Mouse (Mus musculus): ENCODE results near the gene Slc16a11.
"Not testable (repeated sequence)": the region's sequence is repeated elsewhere in the genome, so short reads cannot be mapped to it uniquely, and the experiment has no call there.

The Slc16a11 gene

DNA sequence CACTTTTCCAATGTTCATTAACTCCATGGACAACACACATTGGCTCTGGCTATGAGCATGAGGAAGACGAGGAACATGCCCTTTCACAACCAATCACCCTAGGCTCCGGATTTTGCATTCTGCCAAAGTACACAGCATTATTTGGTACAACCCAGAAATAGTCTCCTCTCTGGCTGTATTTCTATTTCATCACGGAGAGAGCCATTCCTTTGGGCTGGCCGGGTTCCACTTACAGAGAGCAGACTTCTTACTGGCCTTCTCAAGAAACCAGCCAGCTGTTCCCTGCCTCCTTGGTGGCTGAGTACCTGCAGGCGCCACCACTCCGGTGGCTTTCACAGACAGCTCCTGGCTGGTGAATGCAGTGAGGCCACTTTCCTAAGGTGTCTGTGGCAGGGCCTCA, at the start of gene Slc16a11:
Gene Slc16a11 (plus strand): TSS at position 330 of the 400 bp plus-strand sequence.
- DNase-seq (ENCODE audit: low read depth, low spot score), result no peak

DNA sequence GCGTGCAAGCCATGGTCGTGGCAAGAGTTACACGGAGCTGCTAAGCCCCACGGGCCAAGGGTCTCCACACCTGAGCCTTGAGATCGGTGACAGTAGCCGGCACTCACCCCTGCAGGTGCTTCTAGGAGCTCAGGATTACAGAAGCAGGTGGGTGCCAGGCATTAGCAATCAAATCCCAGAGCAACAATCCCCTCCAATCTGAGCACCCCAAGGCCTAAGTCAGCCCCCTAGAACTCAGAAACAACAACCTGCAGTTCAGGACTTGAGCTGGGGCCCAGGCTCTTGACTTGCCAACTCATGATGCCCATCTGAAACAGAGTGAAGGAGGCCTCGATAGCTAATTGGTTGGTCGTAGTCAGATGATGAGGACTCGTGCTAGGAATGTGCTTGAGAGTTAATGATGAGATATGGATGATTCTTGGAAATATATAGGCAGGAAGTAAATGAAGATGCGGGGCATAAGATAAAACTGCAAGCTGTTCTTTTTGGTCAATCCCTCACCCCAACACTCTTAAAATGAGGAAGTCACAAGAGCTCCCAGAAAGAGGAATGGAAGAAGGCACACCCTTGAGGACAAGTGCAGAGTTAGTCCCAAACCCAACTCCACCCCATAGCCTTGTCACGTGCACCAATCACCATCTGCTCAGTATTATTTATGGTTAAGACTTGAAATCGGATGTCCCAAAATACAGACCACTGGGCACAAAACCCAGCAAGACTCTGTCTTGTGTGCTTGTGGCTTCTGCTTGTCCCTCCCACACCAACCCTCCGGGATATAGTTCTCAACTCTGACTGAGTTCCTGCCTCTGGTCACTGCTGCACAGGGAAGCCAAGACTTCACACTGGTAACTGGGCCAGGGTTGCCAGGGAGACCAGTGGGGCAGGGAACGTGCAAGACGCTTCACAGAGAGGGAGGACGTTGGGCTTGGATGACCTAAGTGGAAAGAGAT, 46.3 kb upstream of the Slc16a11 start:
- no peak for DNase-seq (ENCODE audit: low read depth, low spot score)

DNA sequence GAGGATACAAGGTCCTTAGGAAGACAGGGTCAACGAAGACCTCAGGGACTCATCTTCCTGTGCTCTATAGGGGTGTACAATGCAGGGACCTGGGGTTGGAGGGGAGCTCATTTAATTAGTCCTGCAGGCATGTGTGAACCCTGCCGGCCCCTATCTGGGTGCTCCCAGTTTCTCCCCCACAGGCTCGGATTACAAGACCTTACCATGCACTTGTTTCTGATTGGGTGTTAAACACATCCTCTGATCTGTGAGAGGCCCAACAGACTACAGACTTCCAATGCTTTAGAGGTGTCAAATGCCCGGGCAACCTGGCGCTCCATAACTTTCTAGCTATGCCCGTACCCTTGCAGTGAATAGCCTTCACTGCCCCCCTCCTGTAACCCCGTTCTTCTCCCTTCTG, 44.4 kb upstream of the Slc16a11 start:
- DNase-seq (ENCODE audit: low read depth, low spot score), result no peak

DNA sequence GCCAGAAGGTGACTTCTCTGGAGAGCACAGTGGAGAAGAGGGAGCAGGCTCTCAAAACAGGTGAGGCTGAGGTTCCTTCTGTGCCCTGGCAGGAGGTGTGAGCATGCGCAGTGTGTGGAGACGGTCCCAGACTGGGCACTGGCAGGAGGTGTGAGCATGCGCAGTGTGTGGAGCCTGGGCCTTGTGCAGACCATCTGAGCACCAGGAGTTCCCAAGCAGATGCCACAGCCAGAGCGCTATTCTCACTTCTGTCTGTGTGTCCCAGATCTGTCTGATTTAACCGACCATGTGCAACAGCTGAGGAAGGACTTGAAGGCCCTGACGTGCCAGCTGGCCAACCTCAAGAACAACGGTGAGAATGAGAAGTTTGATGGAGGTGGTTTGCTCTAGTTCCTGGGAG, 43.1 kb upstream of the Slc16a11 start:
- not testable (repeated sequence) for DNase-seq (ENCODE audit: low read depth, low spot score)

DNA sequence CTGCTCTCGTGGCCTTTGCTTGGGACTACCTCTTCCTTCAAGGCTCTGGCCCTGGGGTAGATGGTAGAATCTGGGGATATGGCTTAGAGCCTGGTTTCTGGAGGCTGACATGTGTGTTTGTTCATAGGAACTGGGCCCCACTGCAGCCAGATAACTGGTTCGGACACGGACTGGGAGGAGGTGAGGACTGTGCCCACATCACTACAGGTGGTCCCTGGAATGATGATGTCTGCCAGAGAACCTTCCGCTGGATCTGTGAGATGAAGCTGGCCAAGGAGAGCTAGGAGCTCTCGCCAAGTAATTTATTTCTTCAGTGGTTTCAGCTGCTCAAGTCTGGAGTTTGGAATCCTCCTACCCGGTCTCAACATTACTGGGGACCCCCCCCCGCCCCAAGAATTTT, 42.3 kb upstream of the Slc16a11 start:
- DNase-seq (ENCODE audit: low read depth, low spot score), result no peak

DNA sequence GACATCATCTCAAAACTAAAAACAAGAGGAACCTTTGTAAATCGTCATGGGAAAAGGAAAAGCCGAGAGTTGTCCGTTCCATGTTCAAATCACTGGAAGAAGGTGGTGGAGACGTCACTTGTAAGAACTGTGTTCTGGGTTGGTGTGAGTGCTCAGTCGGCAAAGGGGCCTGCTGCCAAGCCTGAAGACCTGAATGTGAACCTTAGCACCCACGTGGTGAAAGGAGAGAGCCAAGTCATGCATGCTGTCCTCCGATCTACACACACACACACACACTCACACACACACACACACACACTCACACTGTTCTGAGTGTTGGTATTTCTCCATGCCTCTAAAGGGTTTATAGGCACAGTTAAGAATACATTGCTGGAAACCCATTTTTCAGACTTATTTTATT, 41.4 kb upstream of the Slc16a11 start:
- no peak for DNase-seq (ENCODE audit: low read depth, low spot score)

DNA sequence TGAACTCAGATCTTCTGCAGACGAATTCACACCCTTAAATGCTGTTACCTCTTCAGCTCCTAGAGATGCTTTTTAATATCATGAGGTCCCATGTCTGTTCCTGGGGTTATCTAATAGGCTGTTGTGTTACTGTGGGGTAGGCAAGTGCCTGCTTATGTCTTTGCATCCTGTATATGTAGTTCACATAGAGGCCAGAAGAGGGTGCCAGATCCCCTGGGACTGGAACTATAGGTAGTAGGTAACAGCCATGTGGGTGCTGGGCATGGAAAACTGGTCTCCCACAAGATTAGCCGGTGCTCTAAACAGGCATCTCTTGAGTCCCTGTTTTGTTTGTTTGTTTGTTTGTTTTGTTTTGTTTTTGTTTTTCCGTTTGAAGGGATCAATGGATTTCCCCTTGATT, 40.7 kb upstream of the Slc16a11 start:
- DNase-seq (ENCODE audit: low read depth, low spot score), result peak; percentile 65

DNA sequence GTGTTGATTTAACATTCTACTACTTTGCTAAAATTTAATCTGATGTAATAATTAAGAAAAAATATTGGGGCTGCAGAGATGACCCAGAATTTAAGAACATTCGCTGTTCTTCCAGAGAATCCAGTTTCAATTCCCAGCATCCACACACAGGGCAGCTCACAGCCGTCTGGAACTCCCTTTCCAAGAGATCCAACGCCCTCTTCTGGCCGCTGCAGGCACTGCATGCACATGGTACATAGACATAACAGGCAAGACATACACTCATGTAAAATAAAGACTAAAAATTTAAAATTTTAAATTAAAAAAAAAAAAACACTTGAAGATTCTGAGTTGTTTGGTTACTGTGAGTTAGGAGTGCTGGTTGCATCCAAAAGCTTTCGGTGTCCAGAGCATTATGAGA, 40.3 kb upstream of the Slc16a11 start:
- DNase-seq (ENCODE audit: low read depth, low spot score), result peak; percentile 10

DNA sequence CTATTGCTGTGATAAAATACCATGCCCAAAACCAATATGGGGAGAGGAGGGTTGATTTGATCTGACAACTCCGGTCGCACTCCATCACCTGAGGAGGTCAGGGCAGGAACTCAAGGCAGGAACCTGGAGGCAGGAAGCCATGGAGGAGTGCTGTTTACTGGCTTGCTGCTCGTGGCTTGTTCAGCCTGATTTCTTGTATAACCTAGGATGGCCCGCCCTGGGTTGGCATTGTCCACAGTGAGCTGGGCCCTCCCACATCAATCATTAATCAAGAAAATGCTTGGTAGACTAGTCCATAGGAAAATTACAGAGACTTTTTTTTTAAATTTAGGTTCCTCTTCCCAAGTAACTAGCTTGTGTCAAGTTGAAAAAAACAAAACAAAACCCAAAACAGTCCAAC, 38.1 kb upstream of the Slc16a11 start:
- no peak for DNase-seq (ENCODE audit: low read depth, low spot score)

DNA sequence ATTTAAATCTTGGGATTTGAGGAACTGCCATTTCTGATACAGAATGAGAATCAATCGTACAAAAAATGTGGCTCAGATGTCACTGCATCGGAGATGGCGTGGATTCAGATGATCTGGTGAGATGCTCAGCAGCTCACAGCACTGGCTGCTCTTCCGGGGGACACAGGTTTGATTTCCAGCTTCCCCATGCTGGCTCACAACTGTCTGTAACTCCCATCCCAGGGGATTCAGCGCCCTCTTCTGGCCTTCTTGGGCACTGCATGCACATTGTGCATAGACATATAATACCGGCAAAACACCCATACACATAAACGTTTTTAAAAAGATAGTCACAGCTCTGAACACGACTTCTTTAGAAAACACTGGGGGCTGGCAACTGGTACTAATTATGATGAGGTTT, 34.9 kb upstream of the Slc16a11 start:
- peak; percentile 19 for DNase-seq (ENCODE audit: low read depth, low spot score)

DNA sequence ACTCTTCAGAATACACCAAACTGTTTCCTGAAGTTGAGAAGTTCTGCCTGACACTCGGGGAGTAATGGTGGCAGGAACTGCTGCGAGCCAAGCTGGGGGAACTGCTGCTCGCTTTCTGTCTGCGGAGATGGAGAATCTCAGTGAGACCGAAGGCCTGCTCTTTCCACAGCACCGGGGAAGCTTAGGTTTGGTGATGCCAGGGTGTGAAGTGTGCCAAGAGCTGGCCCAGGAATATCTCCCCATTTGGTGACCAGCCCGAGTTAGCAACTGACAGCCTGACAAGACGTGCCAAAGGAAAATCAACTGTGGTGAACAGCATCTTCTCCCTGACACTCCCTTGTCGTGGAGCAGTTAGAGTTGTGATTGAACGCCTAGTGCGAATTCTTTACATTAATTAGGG, 34.2 kb upstream of the Slc16a11 start:
- no peak for DNase-seq (ENCODE audit: low read depth, low spot score)

DNA sequence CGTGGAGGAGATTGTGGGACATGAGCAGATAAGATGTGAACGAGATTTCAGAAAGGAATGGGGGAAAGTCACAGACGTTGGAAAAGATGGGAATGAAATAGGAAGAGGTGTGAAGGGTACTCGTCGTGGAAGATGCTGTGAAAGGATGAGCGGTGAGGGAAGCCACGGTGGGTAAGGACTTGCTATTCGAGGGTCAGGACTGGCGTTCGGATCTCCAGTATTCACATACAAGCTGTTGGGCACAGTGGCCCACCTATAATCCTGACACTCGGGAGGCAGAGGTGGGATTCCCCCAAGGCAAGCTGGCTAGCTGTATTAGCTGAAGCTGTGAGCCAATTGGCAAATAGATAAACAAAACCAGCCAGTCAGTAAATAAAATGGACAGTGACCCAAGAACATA, 33.8 kb upstream of the Slc16a11 start:
- DNase-seq (ENCODE audit: low read depth, low spot score), result no peak

DNA sequence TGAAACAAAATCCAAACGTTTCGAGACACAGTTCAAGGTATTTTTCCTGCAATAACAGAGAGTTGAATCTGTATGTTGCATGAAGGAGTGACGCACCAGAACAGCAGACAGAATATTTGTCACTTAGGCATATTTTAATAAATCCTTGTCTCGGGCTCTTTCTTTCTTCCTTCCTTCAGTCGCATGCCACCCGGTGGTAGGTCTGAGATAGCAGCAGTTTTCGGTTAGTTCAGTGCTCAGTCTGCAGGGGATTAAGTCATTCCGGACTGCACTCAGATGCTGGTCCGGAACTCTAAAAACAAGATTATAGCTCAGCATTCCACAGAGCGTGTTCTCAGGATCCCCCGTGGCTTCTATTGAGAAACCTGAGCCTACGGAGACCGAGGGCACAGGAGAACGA, 33.2 kb upstream of the Slc16a11 start:
- peak; percentile 31 for DNase-seq (ENCODE audit: low read depth, low spot score)

DNA sequence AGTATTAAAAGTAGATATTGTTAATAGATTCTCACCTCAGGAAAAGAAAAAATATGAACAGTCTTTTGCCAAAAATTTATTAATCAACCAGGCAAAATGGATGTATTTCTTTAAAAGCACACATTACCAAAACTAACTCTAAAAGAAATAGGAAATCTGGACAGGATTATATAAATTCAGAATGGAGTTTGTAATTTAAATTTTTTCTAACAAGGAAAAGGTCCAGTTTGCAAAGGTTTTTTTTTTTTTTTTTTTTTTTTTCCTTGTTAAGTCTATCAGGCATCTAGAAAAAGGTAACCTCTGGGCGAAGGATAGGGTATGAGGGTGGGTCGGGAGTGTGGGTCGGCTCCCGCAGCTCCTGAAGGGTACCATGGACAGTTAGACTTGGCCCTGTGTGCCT, 32.1 kb upstream of the Slc16a11 start:
- DNase-seq (ENCODE audit: low read depth, low spot score), result no peak

DNA sequence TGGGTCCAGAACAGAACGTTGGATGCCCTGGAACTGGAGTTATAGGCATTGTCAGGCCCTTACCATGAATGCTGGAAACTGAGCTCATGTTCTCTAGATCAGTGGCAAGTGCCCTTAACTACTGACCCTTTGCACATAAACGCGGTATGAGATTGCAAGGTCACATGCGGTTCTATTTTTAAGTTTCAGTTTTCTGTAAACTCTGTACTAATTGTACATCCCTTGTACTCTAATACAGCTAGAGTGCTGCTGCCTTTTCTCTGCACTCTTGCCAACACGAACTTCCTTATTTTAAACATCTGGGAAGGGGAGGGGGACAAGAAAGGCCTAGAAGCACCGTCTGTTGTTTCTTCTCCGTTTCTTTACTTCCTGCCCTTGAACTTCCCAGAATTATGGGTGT, 27.4 kb upstream of the Slc16a11 start:
- DNase-seq (ENCODE audit: low read depth, low spot score), result no peak

DNA sequence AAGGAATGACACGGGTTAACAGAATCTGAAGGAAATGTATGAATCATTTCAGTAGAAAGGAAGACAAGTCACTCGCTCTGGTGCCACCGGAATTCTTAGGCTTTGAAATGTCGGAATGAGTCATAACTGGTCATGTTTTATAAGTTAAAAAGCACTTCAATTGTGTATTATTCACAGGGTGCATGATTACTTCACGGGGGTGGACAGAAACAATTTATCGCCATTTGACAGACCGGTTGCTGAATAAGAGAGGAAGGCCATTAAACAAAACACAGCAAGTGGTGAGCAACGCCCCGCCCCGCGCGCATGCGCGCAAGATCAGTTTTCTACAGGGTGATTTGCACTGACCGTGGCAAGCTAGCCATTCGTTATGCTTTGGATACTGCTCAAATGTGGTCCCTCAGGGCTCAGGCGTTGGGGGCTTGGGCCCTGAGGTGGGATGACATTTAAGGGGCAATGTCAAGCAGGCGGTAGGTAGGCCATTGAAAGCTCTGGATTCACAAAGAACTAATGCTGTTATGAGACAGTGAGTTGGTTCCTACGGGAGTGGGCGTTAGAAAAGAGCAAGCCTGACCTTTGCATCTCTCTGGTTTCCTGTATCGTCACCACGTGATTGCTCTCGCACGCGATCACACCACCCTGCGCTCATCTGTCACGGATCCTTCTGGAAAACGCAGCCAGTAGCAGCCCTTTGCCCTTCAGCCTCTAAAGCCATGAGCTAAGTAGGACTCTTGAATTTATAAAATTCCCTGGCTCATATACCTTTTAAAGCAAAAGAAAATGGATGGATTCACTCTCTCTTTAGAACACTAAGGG, 23.0 kb upstream of the Slc16a11 start:
- DNase-seq (ENCODE audit: low read depth, low spot score), result no peak

DNA sequence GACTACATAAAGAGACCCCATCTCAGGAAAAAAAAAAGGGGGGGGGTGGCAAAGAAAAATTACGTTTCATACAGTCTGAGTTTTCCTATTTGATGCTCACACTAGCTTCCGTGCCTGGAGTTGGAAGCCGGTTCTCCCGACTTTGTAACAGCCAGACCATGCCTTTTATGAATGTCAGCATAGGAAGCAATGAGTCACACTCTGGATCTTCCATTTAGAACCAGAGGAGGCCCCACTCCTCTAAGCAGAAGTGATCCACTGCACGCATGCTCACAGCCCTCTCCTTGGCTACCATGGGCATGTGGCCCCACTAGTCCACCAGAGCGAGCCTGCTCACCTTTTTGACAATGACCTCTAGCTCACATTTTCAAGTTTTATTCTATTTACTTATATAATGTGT, 21.4 kb upstream of the Slc16a11 start:
- no peak for DNase-seq (ENCODE audit: low read depth, low spot score)

DNA sequence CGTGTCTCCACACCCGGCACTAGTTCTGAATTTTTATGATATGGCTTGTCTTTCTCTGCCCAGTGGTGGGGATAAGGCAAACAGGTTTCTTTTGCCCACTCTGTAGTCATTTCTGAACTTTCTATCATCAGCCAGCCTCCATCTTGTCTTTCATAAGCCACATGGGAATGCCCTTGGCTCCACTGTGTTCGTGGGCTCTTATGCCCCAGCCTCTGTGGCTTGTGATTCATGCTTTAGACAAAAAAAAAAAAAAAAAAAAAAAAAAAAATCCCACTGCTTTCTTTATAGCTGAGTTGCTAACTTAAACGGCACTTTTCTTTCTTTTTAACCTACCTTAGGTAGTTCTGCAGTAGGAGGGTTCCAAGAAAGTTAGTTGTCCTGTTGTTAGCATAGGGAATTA, 20.4 kb upstream of the Slc16a11 start:
- DNase-seq (ENCODE audit: low read depth, low spot score), result no peak

DNA sequence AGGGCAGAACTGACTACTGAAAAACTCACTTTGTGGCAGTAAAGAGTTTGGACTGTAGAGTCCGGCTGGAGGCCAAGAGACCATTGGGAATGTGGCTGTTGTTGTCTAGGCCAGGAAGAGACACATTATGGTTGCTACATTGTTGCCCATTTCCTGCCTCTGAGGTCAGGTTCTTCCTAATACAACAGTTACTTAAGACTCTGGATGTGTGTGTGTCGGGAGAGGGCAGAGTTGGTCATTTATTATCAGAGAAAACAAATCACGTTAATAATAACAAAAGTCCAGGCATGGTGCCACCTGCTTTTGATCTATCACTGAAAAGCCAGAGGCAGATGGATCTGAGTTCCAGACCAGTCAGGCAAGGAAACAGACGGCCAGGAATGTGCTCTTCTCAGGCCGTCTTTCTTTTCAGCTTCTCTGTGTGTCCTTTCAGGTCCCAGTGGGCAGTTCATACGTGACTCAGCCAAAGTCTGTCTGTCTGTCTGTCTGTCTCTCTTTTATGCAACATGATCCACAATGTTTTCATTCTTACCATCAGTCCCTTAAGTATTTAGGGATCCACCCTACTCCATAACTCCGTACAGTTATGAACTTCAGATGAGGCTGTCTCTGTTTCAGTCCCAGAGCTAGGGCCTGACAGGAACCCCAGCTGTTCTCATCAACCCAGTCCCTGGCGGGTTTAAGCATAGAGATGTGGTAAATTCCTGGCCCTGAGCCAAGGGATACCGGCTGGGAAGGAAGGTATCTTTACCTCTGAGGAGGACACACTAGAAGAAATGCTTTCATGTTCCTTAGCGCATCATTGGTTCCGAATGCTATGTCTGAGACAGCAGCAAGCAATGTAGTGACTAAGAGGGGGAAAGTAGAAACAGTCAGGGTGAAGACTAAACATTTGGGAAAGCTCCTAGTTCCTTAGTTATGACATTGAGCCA, 18.9 kb upstream of the Slc16a11 start:
- no peak for DNase-seq (ENCODE audit: low read depth, low spot score)

DNA sequence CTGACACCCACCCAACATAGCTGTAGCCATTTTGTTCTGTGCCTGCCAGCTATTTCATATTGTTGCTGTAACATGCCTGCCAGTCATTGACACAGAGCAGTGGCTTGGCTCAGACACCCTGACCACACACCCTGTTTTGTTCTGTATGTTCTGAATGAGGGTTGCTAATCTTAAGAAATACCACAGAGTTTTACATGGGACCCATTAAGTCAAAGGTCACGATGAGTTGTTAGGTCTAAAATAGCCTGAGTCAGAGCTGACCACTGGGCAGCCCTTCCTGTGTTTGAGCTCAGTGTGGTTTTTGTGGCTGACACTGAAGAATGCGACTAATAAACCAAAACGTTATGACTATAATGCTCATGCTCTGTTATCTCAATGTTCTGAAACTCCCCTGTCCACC, 14.2 kb upstream of the Slc16a11 start:
- no peak for DNase-seq (ENCODE audit: low read depth, low spot score)

DNA sequence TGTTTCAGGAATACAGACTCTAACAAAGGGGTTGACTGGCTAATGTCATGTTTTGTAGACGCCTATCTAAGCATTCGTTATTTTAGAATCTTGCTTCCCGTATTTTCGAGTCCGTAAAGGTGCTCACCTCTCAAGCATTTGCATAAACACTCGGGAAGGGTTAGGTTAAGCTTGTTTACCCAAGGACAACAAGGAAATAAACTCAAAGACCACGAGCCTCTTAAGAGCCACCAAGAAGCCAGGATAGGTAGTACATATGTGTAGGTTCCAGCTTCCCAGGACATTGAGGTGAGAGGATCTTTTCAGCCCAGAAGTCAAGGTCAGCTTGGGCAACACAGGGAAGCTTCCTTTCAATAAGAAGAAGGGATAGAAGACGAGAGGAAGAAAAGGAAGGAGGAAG, 13.4 kb upstream of the Slc16a11 start:
- no peak for DNase-seq (ENCODE audit: low read depth, low spot score)
